Mouse (Mus musculus): ENCODE measurements around the gene Rrbp1.

The Rrbp1 gene

DNA sequence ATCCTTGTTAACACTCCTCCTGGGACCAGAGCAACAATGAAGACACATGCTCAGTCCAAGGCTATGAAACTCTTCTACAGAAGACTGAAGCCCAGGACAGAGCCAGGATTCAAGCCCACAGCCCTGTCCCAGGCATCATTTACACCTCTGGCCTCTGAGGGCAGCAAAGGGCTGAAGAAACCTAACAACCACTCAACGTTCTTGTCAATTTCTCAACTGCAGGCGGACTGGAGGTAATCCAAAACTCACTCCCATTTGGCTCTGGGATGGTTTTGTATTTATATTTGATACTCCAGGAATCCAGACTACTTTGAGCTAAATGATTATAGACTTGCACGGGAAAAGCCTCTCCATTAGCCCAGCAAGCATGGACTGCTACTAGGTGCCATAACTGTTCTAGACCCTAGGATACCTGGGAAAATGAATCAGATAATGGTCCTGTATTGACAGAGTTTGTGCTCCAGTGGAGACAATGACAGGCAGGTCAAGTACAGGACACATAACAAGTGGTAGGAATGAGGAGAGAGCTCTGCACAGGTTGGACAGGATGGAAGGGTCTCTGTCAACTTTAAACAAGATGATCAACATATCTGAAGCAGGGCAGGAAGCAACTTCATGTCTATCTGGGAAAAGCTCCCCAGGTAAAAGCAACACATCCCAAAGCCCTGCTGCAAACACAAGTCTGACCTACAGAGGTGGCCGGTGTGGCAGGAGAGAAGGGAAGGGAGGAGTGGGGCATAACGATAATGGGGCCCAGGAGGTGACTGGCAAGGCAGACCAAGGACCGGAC, 5.7 kb downstream of the Rrbp1 start:
- no peak for DNase-seq

DNA sequence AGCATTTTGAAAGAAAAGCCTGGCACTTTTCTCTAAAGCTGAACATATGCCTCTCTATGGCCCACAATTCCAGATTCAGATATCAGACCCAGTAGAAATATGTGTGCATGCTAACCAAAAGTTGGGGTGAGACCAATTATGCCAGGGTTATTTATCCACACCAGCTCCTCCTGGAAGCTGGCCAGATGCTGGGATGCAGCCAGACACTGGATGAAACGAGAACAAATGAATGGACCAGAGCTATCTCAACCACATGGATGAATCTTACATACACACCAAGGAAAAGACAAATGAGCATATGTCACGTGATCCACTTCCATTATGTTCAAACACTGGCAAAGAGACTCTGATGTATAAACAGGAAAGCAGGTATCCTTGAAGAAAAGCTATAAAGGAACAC, 7.5 kb downstream of the Rrbp1 start:
- DNase-seq = peak; percentile 56 to 81

DNA sequence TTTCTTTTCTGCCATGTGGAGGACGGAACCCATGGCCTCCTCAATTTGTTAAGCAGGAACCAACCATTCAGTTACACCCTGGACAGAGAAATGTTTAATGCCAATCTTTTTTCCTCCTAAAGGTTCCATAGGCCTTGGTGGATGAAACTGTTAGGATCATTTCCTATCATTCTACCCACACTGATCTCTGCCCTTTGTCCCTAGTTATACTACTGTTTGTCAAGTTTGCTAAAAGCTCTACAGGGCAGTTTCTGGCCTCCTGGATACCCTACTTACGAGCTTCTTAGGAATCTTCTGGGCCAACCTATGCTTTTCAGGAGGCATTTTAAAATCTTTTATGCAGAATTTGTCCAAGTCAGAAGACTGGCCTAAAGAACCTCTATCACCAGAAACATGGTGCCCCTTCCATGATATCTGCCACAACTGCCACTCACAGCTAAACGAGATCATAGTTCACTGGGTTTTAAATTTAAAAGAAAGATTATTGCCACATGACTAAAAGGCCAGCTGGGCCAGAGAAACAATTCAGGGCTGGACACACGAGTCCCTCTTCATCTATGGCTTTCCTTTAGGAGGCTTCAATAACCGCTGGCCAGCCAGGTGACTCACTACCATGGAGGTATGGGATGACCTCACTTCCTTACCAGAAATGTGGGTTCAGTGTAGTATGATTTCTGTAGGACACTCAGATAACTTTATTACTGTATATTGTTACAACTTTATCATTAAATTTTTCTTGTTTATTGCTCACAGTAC, 8.7 kb downstream of the Rrbp1 start:
- DNase-seq = no peak

DNA sequence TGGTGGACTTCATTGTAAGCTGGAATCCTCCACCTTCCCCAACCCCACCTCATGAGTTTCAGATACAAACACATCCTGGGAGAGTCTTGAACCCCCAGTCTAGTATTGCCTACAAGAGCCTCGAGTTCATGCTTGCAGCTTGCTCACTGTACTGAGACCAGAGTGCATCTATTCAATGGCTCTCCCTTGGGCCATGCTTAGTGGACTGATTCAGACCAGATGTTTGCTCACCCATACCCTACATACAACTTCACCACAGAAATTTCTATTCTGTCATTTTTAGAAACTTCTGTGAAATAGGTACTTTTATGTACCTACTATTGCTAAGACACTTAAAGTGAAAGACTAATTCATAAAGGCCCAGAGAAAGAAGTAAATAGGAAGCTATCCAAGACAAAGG, 18.1 kb downstream of the Rrbp1 start:
- DNase-seq = no peak

DNA sequence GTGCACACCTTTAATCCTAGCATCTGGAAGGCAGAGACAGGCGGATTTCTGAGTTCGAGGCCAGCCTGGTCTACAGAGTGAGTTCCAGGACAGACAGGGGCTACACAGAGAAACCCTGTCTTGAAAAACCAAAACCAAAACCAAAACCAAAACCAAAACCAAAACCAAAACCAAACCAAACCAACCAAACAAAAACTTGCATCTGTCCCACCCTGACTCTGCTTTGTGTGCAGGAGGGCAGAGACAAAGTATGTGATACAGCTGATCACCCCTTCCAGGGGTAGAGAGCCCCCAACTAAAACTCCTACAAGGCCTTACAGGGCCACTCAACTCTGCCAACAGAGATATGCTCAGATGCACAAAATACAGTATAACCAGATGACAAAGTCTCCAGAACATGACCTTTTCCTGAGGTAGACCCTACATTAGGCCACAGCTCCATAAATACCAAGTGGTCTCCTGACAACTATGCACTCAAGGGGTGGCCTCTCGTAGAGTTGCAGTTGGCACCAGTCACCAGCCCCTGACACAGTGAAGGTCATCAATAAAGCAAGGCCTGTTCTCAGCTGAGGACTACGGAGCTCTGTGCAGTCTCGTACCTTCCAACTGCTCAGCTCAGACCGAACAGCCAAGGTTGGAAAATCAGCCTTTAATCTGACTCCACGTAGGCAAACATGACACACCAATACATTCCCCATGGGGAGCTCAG, 18.9 kb downstream of the Rrbp1 start:
- DNase-seq = no peak

DNA sequence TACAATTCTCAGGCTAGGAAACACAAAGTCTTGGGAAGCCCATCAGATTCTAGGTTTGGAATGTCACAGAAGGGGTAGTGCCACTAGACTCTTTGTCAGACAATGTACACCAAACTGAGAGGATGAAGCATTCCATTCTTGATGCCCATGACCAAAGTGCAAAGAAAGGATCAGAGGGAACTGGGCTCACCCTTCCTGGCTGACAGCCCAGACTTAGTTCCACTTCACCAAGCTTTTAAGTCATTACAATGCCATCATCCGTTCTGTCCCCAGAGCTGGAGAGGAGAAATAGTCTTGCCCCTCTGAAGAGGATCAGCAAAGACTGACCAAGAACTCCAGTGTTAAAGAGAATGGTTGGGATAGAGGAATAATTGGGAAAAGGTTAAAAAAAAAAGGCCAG, 20.1 kb downstream of the Rrbp1 start:
- peak; percentile 85 to 86 for DNase-seq

DNA sequence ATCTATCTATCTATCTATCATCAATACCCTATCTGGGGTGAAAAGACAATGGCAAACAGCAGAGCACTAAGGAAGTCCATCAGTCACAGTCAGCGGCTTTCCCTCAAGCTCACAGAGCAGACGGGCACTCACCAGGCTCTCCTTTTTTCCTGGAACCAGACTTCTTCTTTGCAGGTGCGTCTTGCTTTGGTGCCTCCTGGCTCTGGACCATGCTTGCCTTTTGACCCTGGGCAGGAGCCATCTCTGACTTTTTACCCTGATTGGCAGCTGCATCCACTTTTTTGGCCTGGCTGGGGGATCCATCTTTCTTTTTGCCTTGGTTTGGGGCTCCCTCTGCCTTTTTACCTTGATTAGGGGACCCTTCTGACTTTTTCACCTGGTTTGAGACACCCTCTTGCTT, 23.0 kb downstream of the Rrbp1 start:
- DNase-seq = peak; percentile 48 to 71

DNA sequence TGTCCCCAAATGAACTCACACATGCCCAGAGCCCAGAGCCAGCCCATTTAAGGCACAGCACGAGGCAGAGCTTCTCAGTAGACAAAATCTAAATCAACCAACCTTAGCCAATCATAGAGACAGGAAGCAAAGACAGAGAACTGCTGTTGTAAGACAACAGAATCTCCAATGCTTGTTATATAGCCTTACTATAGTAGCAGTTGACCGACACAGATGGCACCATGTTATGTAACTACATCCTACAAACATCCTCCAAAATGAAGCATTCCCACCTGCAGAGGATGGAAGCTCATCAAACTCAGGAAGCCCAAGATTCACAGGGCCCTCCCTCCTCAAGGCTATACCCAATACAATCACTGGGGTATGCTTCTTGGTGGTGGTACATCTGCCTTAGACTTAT, 23.6 kb downstream of the Rrbp1 start:
- DNase-seq = no peak

DNA sequence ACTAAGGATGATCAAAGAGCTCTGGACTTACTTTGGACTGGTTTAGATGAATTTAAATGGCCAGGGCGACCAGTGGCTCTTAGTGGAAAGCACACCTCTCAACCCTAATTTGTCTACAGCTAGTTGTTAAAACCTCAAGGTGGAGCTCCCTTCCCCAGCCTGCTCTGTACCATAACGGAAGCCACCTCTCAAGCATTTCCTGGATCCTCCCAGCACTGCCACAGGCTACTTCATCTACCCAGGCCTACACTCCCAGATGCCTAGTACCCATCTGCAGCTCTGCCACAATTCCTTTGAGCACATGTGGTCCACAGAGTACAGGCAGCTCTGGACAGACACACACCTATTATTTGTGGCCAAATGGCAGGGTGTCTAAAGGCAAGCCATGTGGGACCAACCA, 27.6 kb downstream of the Rrbp1 start:
- no peak for DNase-seq

DNA sequence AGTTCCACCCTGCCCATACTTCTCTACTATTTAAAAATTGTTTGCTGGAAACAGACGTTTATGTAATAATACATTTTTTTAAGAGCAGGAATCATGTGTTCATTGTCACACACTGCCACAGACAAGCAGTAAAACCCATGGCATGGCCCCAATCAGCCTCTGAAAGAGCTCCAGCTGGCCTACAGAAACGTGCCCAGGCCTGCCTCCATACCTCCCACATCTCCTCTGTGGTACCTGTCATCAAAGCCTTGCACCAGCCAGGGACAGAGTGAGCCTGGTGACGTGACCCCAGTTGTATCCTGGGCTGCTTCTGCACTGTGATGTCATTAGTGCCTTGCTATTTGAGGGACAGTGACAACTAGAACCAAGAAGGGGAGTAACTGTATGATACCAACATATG, 28.2 kb downstream of the Rrbp1 start:
- no peak for DNase-seq

DNA sequence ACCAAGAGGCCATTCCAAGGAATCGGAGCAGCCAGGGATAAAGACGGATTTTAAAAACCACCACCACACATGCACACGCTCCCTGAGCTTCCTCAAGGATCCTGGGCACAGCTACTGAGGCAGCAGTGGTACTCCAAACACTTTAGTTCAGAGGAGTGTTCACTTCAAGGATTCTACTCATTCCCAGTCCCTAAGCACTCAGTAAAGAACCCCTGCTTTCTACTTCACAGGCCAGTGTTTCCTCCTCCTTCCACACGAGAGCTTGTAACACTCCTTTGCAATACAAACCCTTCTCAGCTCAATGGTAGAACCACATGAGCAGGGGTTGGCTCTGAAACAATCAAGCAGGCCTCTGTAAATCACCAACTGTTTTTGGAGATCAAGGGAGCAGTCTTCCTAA, 28.9 kb downstream of the Rrbp1 start:
- DNase-seq = no peak

DNA sequence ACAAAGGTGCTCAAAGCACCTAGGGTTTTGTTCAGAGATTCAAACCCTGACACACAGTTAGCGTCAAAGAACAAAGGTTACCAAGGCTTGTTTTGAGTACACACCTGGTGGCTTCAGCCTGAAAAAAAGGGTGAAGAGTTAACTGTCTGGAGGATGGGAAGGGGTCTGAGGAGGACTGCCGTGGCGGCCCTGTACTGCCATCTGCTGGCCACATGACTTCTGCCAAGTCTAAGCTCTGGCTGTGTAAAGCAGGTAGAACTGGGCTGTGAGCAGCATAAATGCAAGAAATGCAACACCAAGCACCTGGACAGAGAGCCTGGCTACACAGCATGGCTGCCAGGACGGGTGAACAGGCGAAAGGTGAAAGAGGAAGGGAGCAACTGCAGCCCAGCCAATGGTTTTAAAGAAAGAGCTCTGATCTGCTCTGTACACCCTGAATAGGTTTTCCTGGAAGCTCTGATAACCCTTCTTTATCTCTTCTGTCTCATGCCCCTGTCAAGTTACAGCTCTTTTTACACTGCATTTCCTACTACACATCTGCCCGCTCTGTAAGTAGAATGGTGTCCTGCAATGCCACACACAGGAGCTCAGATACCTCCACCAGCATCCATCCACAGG, 30.2 kb downstream of the Rrbp1 start:
- DNase-seq = peak; percentile 76 to 84

DNA sequence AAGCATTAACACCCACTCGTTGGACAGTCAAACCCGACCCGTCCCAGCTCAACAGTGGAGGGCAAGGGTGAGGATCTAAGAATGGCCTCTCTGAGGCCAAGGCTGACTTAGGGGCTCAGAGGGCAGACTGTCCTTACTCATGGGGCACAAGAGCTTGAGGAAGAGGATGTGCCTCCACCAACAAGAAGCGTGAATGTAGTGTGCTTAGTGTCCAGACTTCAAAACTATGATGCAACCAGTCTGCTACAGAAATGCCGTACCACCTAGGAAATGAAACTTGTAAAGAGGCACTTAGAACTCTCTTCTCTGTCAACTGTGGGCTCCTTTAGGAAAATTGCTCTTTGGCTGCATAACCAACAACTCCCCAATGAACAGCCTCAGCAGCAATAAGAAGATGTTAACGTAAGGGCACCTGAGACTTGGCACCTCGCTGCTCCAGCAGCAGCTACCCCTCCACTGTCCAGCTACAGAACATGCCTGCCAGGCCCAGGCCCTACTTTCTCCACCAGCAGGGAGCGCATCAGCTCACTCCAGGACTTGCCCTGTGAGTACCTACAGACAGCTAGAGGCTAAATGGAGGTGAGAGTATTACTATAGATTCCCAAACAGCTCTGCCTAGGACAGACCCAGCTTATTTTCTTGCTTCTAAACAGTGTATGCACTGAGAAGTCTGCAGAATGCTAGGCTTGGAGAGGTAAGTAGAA, 32.5 kb downstream of the Rrbp1 start:
- DNase-seq = no peak

DNA sequence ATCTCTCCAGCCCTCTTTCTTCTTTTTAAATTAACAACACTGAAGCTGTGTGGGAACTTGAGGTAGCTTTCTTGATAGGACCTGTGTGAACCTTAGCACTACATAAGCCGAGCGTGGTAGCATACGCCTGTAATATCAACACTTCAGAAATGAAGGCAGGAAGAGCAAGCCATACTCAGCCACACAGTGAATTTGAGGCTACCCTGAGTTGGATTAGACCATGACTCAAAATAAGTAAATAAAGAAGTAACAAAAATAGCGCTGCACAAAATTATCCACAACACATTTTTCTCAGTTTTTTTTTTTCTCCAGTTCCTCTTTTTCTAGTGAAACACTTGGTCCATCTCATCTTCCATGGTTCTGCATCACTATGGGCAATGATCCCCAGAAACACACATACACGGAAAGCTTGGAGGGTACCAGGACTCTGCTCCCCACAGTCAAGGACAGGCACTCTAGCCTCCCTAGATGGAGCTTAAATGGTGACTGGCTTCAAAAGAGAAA, 35.9 kb downstream of the Rrbp1 start:
- no peak for DNase-seq

DNA sequence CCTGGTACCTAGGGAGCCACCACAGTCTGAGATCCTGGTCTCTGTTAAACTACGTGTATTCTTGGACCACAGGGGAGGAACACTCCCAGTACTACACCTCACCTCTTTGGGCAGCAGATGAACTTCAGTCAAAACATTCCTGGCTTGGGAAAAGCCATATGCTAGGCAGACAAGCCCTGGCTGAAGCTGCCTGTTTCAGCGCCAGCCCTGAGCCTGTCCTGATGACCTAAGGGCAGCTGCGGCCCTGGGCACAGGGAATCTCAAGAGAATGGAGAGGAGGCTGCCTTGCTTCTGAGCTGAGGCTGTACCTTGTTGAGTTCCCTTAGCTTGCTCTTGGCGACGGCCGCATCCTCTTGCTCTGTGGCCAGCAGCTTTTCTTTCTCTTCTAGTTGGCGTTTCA, 37.9 kb downstream of the Rrbp1 start:
- DNase-seq = no peak

DNA sequence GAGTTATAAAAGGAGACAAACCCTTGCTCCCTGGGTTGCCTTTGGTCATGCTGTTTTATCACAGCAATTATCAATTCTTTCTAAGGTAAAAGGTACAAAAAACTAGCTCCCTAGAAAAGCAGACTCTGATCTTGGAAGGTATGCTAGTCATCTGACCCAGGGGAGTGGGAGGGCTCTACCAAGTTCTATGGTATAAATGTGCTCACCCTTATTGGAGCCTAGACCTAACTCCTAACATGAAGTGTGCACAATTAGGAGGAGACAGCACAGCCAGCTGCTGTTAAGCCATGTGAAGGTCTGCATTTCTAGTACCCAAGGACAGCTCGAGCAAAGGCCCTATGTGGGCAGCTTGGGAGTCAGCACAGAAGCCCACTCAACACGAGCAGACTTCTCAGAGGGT, 39.2 kb downstream of the Rrbp1 start:
- no peak for DNase-seq

DNA sequence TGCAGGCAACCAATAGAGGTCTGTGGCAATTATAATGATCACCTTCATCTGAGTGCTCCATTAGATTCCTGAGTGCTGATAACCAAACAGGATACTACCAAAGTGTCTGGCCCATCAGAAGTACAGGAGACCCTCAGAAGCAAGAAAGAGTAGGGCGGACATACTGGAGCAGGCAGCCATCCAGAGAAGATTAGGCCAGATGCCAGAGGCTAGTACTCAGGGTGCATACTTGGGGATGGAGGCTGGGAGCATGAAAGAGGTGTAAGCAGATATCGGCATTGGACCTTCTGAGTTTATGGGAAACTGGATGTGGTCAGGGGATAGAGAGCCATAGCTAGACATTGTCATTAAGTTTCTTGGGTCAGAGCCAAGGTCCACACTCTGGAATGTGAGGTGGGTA, 40.2 kb downstream of the Rrbp1 start:
- DNase-seq = no peak

DNA sequence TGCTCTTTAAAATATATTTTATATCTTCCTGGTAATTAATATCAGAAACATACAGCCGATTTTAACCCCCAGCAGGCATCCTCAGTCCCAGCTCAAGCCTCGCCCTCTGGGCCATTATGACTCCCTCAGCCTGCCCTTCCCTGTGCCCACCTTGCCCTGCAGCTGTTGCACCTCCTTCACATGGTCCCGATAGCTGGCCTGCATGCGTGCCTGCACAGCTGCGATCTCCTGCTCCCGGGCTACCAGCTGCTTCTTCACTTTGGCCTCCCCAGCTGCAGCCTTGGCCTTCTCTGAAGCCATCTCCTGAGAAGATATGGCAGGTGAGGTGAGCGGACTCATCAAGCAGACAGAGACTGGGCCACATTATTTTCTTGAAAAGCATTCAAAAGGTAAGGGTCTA, 41.8 kb downstream of the Rrbp1 start:
- DNase-seq = no peak

DNA sequence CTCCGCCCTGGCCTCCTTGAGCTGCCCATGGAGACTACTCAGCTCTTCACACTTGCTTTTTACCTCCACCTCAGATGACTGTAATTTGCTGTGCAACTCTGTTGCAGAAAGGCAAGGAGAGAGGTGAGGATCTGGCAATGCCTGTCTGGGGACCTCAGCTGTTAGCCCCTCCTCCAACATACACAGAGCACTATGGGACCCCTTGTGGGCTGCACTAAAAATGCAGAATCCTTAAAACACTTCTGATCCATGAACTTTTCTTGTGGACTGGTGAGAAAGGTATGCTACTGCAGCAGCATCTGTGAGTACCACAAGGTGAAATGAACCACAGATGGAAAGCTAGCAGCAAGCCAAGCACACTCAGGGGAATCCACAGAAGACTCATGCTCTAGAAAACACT, 47.7 kb downstream of the Rrbp1 start:
- no peak for DNase-seq

DNA sequence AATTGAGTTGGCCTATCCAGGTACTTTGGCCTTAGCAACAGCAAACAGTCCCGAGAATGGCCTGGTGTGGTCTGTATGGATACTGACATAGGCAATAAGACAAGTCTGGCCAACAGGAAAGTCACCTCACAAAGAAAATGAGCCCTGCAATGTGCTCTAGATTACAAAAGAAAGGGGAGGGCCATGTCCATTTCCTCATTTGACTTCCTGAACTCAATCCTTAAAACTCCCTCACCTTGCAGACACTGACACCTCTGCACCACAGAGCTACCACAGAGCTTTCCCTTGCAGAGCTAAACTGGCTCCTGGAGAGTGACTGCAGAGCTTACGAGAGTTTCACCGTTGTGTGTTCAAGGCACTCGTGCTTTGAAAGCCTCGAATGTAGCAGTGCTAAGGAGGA, 48.9 kb downstream of the Rrbp1 start:
- DNase-seq = no peak

DNA sequence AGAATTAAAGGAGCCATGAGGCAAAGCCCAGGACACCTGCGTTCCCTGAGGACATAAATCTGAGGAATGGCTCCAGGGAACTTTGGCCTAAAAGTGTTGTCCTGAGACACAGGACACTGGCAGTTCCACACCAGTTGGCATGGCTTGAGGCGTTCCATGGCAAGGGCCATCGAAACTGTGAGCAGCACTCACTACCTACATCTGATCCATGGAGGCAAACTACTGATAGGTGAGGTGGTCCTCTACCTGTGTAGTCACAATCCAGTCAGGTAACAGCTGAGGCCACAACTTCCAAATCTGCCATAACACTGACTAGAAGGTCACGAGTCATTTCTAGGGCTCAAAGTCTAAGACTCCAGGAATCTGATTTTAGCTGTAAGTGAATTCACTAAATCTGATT, 55.3 kb downstream of the Rrbp1 start:
- DNase-seq = peak; percentile 16 to 55

DNA sequence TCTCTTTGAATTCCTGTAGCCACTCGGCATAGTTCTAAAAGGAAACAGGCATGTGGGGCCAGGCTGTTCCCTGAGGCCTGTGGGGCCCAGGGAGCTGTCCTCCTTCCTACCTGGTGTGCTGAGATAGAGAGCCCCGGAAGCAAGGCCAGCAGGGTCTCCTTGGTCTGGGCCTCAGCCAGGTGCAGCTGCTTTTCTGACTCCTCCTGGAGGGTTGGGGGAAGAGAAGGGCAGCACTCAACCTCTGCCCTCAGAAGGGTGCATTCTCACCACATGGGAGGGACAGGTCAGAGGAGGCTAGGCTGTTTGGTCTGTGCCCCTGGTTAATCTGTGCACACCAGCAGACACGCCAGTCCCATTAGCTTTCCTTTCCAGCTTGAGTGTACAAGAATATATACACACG, 56.1 kb downstream of the Rrbp1 start:
- peak; percentile 21 to 59 for DNase-seq

DNA sequence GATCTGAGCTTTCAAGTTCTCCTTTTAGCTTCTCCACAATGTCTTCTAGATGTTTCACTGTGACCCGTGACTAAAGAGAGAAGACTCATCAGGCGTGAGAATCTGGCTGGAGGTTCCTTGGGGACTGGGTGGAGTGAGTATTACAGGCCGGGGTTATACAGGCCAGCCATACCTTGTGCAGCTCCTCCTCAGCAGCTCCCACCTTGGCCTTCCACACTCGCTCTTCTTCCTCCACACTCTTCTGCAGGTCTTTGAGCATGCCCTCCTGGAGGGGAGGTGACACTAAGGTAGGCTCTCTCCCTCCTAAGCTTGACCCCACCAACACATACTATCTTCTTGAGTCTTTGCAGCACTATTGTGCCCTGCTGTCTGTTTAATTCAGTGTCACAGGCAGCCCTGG, 57.1 kb downstream of the Rrbp1 start:
- no peak for DNase-seq

Data from kidney, postnatal 25 days (tissue).